ENCODE assay signal across 11 mouse cellular contexts in genomic region chr13:34575179-34575996, GRCm38 (mm10).
DNase-seq lines count a peak whose midpoint lies in the region; ATAC-seq and TF ChIP-seq lines count a peak whose summit lies in the region.
"Had no signal": no experiment of that assay in that cellular context is flagged by ENCODE, and none has a peak within 500 bp of the region (broad histone marks: within the 10 kb centered on the region; RNA-seq: fewer than 3 reads in every experiment).

No protein-coding gene starts in this region.

- no peak overlapping the region for H3K9ac ChIP-seq in neural tube, embryonic 12.5 days
- no peak overlapping the region for H3K9ac ChIP-seq in stomach, embryonic 16.5 days (ENCODE audit: low read length)

- WGBS in neural tube, embryonic 12.5 days, result 71% methylated on average over 2 of the region's 2 CpGs
- 54% methylated on average over 2 of the region's 2 CpGs for WGBS in stomach, embryonic 16.5 days

- no peak overlapping the region for H3K4me2 ChIP-seq in neural tube, embryonic 12.5 days (replicated peaks)
- H3K4me2 ChIP-seq in stomach, embryonic 16.5 days (ENCODE audit: low read depth, low read length), result no peak overlapping the region

- peak; percentile 33 for ATAC-seq in neural tube, embryonic 12.5 days (ENCODE audit: low FRiP score, low read depth)
- ATAC-seq in stomach, embryonic 16.5 days (ENCODE audit: insufficient read depth, low FRiP score), result peak; percentile 40; the same call in 1 of the 2 replicates
- no peak for ATAC-seq in megakaryocyte progenitor cell, adult 5-6 weeks (replicated peaks; ENCODE audit: poor library complexity)
- ATAC-seq: activated CD4-positive, CD25-positive, alpha-beta regulatory T cell, adult 4 months; intestine, postnatal 0 days had no signal

- H3K4me3 ChIP-seq in neural tube, embryonic 12.5 days, result no peak overlapping the region
- H3K4me3 ChIP-seq in stomach, embryonic 16.5 days (replicated peaks; ENCODE audit: low read length), result no peak overlapping the region
- no peak overlapping the region for H3K4me3 ChIP-seq in gastrocnemius, adult 2 months

- no peaks in the 10 kb centered on the region for H3K9me3 ChIP-seq in neural tube, embryonic 12.5 days
- no peaks in the 10 kb centered on the region for H3K9me3 ChIP-seq in stomach, embryonic 16.5 days (replicated peaks; ENCODE audit: control insufficient read depth, low read length)

- H3K4me1 ChIP-seq in neural tube, embryonic 12.5 days, result no peaks in the 10 kb centered on the region; the same call in 1 of the 2 replicates
- H3K4me1 ChIP-seq in stomach, embryonic 16.5 days (ENCODE audit: control insufficient read depth, insufficient read depth, low read length), result no peaks in the 10 kb centered on the region

- TF ChIP-seq CTCF in gastrocnemius, adult 2 months (IDR thresholded peaks at IDR 0.05), result no peak

- no peaks in the 10 kb centered on the region for H3K36me3 ChIP-seq in neural tube, embryonic 12.5 days
- no peaks in the 10 kb centered on the region for H3K36me3 ChIP-seq in stomach, embryonic 16.5 days (ENCODE audit: control insufficient read depth, insufficient read depth, low read length)

- intact Hi-C loops in gastrocnemius, adult 2 months (cut with DNase I), result no loop called here

- no peaks in the 10 kb centered on the region for H3K27me3 ChIP-seq in neural tube, embryonic 12.5 days (replicated peaks)
- no peaks in the 10 kb centered on the region for H3K27me3 ChIP-seq in stomach, embryonic 16.5 days (ENCODE audit: control insufficient read depth, insufficient read depth, low read length)

- DNase-seq in cerebellum, postnatal 10 days, result peak; percentile 68 to 73
- DNase-seq in cerebellum, adult 8-10 months, result no peak
- no peak for DNase-seq in neural tube, embryonic 10.5 days (ENCODE audit: extremely low spot score, low spot score)
- DNase-seq in layer of hippocampus, postnatal 14 days (ENCODE audit: low spot score in 2 of 2), result peak; percentile 9
- no peak for DNase-seq in gastrocnemius, adult 2 months

- no peak overlapping the region; the same call in 1 of the 2 replicates for H3K27ac ChIP-seq in neural tube, embryonic 12.5 days
- H3K27ac ChIP-seq in stomach, embryonic 16.5 days (ENCODE audit: low read length), result no peak overlapping the region
- no peak overlapping the region for H3K27ac ChIP-seq in gastrocnemius, adult 2 months
- H3K27ac ChIP-seq: macrophage had no signal

Comparison
In these comparisons a context has a peak if more than half of its experiments do, and no peak if none do; other contexts are left out.
1. DNase-seq: peak in cerebellum, postnatal 10 days (2 of 2) and layer of hippocampus, postnatal 14 days (2 of 2); none in cerebellum, adult 8-10 months (single experiment), neural tube, embryonic 10.5 days (single experiment) and gastrocnemius, adult 2 months (single experiment).